Mouse (Mus musculus) CH12.LX (cell line): ENCODE measurements around the gene Alg1.

Experiments used
- BHLHE40 ChIP-seq: IDR thresholded peaks from 2 replicates; pipeline ENCODE4 v1.6.1; 2011; ENCODE audit warnings: mild to moderate bottlenecking, low read depth, low read length, improper control_type of control experiment
- CHD1 ChIP-seq: IDR thresholded peaks from 2 replicates; pipeline ENCODE4 v1.6.1; 2012; ENCODE audit warnings: low read depth, low read length, improper control_type of control experiment, inconsistent platforms
- CTCF ChIP-seq, 2 experiments: IDR thresholded peaks in 1 of 2; conservative IDR thresholded peaks in 1 of 2; 2 replicates each; pipeline ENCODE4 v1.5.1; 2011 to 2012; ENCODE audit warnings: low read depth in 2 of 2, low read length in 2 of 2, improper control_type of control experiment in 1 of 2, inconsistent platforms in 1 of 2, mild to moderate bottlenecking in 1 of 2, moderate library complexity in 1 of 2
- EP300 ChIP-seq: IDR thresholded peaks from 2 replicates; pipeline ENCODE4 v1.6.1; 2011; ENCODE audit warnings: low read length, improper control_type of control experiment
- KAT2A ChIP-seq: IDR thresholded peaks from 2 replicates; pipeline ENCODE4 v1.6.1; 2012; ENCODE audit warnings: low read length, improper control_type of control experiment, inconsistent platforms; ENCODE audit not compliant: insufficient replicate concordance
- MAFK ChIP-seq: IDR thresholded peaks from 2 replicates; pipeline ENCODE4 v1.6.1; 2011; ENCODE audit warnings: low read length, improper control_type of control experiment; ENCODE audit not compliant: insufficient replicate concordance
- MXI1 ChIP-seq: IDR thresholded peaks from 2 replicates; pipeline ENCODE4 v1.6.1; 2011; ENCODE audit warnings: mild to moderate bottlenecking, low read depth, low read length, improper control_type of control experiment
- POLR2A ChIP-seq: IDR thresholded peaks from 2 replicates; pipeline ENCODE4 v1.6.1; 2011; ENCODE audit warnings: low read depth, mild to moderate bottlenecking, improper control_type of control experiment, low read length
- RCOR1 ChIP-seq: conservative IDR thresholded peaks from 2 replicates; pipeline ENCODE4 v1.6.1; 2012; ENCODE audit warnings: low read depth, mild to moderate bottlenecking, inconsistent platforms, low read length, improper control_type of control experiment
- USF1 ChIP-seq: IDR thresholded peaks from 2 replicates; pipeline ENCODE4 v1.6.1; 2014; ENCODE audit warnings: low read depth, mild to moderate bottlenecking, inconsistent platforms, low read length, improper control_type of control experiment
- ZC3H11A ChIP-seq: IDR thresholded peaks from 2 replicates; pipeline ENCODE4 v1.6.1; 2012; ENCODE audit warnings: low read depth, mild to moderate bottlenecking, inconsistent platforms, low read length, improper control_type of control experiment
- ZKSCAN1 ChIP-seq: IDR thresholded peaks from 2 replicates; pipeline ENCODE4 v1.6.1; 2012; ENCODE audit warnings: low read depth, inconsistent platforms, low read length, improper control_type of control experiment, borderline replicate concordance
- ZNF384 ChIP-seq: IDR thresholded peaks from 2 replicates; pipeline ENCODE4 v1.6.1; 2012; ENCODE audit warnings: low read depth, low read length, improper control_type of control experiment, inconsistent platforms

- TF ChIP-seq RCOR1, result no peak
- TF ChIP-seq ZC3H11A, result no peak
- no peak for TF ChIP-seq KAT2A
- no peak for TF ChIP-seq CTCF (conservative IDR thresholded peaks at IDR 0.05 in 1 of 2, IDR thresholded peaks at IDR 0.05 in 1 of 2; ENCODE audit: low read depth in 2 of 2, low read length in 2 of 2)
- TF ChIP-seq USF1, result no peak
- no peak for TF ChIP-seq BHLHE40
- no peak for TF ChIP-seq ZKSCAN1
- TF ChIP-seq POLR2A, result no peak
- no peak for TF ChIP-seq EP300
- no peak for TF ChIP-seq MAFK
- no peak for TF ChIP-seq MXI1
- TF ChIP-seq CHD1, result no peak
- TF ChIP-seq ZNF384, result no peak
Observed at GRCm38 (mm10) chr16:5263926-5264325, 30.5 kb downstream of the Alg1 start.
